Mouse (Mus musculus) C2C12 (cell line): ENCODE data around the gene Btg1. TPM values are rescaled to one million over a fixed set of nuclear protein-coding genes. Genes with fewer than 3 reads are reported as not detected.

Experiments used
- H3K27me3 ChIP-seq: one replicate; pipeline ENCODE4 v1.6.1; 2011; ENCODE audit not compliant: control insufficient read depth, insufficient read depth, insufficient read length
- H3K36me3 ChIP-seq: one replicate; pipeline ENCODE4 v1.6.1; 2011; ENCODE audit not compliant: control insufficient read depth, insufficient read depth
- H3K4me3 ChIP-seq: one replicate; pipeline ENCODE4 v1.5.1; 2011; ENCODE audit warnings: mild to moderate bottlenecking, control low read depth; ENCODE audit not compliant: poor library complexity, insufficient read depth, severe bottlenecking
- H3K79me2 ChIP-seq: one replicate; pipeline ENCODE4 v1.6.1; 2011; ENCODE audit not compliant: control insufficient read depth, insufficient read depth
- H3K79me3 ChIP-seq: one replicate; pipeline ENCODE4 v1.6.1; 2011; ENCODE audit warnings: low read depth, control low read depth
- H3ac ChIP-seq: one replicate; pipeline ENCODE3; 2011; ENCODE audit warnings: low read depth; ENCODE audit not compliant: control insufficient read depth, insufficient read length
- CEBPB ChIP-seq: IDR thresholded peaks from one replicate; pipeline ENCODE4 v1.6.1; 2011; ENCODE audit warnings: low read depth, mild to moderate bottlenecking, control low read depth, moderate library complexity
- CTCF ChIP-seq: IDR thresholded peaks from one replicate; pipeline ENCODE4 v1.5.1; 2011; ENCODE audit not compliant: control insufficient read depth, insufficient read depth, insufficient read length
- FOSL1 ChIP-seq: IDR thresholded peaks from one replicate; pipeline ENCODE4 v1.8.0; 2011; ENCODE audit warnings: mild to moderate bottlenecking, low read length; ENCODE audit not compliant: poor library complexity, insufficient read depth, severe bottlenecking
- MAX ChIP-seq: IDR thresholded peaks from one replicate; pipeline ENCODE4 v1.6.1; 2011; ENCODE audit warnings: mild to moderate bottlenecking, control low read depth
- MYOD1 ChIP-seq: IDR thresholded peaks from one replicate; pipeline ENCODE4 v1.6.1; 2011; ENCODE audit warnings: low read depth; ENCODE audit not compliant: control insufficient read depth, insufficient read length
- MYOG ChIP-seq: IDR thresholded peaks from one replicate; pipeline ENCODE4 v1.6.1; 2011; ENCODE audit not compliant: control insufficient read depth, insufficient read length; ENCODE audit errors: extremely low read depth
- USF1 ChIP-seq: IDR thresholded peaks from one replicate; pipeline ENCODE4 v1.6.1; 2011; ENCODE audit warnings: low read depth, mild to moderate bottlenecking, control low read depth, moderate library complexity
- polyA plus RNA-seq: library from polyadenylated mRNA; unstranded; fragments of >200 nt; fragmentation: generic; extraction: Trizol; gene quantifications from one replicate; pipeline ENCODE4 v1.2.1, GENCODE M21; 2012; ENCODE audit warnings: missing spikeins

Gene Btg1
- polyA plus RNA-seq, 1 experiment: 31.7 TPM

DNA sequence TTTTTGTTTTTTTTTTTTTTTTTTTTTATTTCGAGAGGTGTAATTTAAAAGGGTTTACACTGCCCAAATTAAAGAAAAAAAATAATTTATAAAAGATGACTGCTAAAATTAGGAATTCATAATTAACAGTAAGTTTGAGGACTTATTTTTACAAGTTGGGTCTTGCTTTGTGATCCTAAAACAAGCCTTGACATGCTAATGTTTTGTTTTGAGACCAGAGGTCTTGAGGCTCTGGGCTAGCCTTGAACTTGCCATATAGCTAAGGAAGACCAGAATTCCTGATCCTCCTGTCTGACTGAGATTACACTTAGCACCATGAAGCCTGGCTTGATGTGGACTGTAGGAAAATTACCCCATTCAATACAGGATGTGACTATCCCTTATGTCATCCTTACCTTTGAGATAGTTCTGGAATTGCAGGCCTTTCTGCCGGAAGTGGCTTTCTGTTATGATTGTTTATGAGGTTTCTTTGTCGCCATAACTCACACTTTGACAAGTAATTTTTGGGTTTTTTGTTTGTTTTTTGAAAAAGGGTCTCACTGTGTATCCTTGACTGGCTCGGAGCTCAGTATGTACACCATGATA, 4.6 kb downstream of the Btg1 start:
- no peak for TF ChIP-seq CTCF
- TF ChIP-seq CEBPB: peak; percentile 52
- peaks cover 83% of the 10 kb centered on the region for H3K79me3 ChIP-seq
- no peaks in the 10 kb centered on the region for H3K27me3 ChIP-seq
- peak overlapping the region; percentile 18 for H3K4me3 ChIP-seq
- peaks cover 61% of the 10 kb centered on the region for H3K36me3 ChIP-seq
- H3K79me2 ChIP-seq: peaks cover 97% of the 10 kb centered on the region
- H3ac ChIP-seq: no peak overlapping the region

DNA sequence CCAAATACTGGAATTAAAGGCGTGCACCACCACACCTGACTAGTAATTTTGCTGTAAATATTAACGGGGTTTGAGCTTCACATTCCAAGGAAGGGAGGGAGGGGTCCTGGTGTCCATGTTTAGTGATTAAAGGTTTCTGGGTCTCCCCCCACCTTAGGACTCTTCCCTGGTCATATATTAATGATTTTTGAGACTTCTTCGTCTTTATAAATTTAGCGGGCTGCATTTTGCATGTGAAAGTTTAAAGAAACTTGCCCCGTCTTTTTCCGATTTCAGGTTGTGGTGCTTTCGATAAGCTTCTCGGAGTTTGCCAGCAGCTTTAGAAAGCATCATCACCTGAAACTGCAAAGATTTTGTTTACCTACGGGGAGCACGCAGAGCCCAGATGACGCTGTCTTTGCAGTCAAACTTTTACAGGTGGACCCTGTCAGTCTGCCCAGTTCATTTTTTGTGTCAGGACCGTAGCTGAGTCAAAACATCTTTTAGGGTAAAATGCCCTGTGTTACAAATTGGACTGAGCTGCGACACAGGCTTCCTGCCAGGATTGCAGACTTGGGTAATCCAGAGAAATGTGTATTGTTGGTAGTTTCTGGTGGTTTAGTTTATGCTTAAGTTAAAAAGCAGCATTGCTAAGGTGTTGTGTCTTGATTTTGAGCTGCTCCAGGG, 5.3 kb downstream of the Btg1 start:
- Histone ChIP-seq H3K27me3 (no peaks in the 10 kb centered on the region), H3K79me2 (peaks cover 100% of the 10 kb centered on the region), H3ac (peak overlapping the region; percentile 28), H3K79me3 (peaks cover 90% of the 10 kb centered on the region), H3K36me3 (peaks cover 67% of the 10 kb centered on the region), H3K4me3 (peak overlapping the region; percentile 18)
- TF ChIP-seq MYOG (no peak), USF1 (no peak), MYOD1 (no peak), CEBPB (no peak), FOSL1 (no peak), CTCF (no peak), MAX (no peak)

DNA sequence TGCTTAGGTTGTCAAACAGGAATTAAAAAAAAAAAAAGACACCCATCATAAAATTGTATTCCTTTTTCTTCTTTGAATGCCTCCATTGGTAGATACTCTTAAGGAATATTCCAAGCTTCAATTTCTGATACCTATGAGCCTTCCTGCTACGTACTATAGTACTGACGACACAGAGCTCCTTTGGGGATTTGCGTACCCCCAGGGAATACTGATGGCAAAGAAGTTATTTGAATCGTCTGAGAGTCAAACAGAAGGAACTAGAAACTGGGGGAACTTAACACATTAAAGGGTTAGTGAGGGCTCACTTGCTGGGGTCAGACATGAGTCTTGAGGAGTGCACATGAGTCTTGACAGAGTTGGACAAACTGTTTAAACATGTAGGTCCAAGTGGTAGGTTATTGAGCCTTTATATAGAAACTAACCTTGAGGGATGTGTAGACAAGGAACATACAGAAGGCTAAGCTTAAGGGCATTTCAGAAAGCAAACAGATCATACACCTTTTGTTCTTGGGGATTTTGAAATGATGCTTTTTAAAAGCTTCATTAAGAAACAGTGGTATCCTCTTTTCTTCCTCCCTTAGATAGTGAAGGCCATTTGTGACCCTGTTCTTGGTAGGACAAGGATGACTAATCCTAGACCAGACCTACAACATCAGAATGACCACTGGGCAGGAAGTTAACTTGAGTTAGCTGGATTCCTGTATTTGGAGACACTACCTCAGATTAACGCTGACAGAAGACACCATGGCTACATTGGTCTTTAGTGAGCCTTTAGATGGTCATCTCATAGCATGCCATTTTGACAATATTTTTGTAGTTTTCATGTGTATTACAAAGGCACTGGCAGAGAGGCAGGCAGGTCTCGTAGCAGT, 6.2 kb downstream of the Btg1 start:
- Histone ChIP-seq H3K4me3 (no peak overlapping the region), H3K79me3 (peaks cover 89% of the 10 kb centered on the region), H3ac (no peak overlapping the region), H3K27me3 (no peaks in the 10 kb centered on the region), H3K36me3 (peaks cover 71% of the 10 kb centered on the region), H3K79me2 (peaks cover 100% of the 10 kb centered on the region)
- no peak for TF ChIP-seq MYOG
- TF ChIP-seq CTCF: no peak
- TF ChIP-seq USF1: no peak
- TF ChIP-seq FOSL1: no peak
- TF ChIP-seq CEBPB: no peak
- no peak for TF ChIP-seq MAX
- no peak for TF ChIP-seq MYOD1

DNA sequence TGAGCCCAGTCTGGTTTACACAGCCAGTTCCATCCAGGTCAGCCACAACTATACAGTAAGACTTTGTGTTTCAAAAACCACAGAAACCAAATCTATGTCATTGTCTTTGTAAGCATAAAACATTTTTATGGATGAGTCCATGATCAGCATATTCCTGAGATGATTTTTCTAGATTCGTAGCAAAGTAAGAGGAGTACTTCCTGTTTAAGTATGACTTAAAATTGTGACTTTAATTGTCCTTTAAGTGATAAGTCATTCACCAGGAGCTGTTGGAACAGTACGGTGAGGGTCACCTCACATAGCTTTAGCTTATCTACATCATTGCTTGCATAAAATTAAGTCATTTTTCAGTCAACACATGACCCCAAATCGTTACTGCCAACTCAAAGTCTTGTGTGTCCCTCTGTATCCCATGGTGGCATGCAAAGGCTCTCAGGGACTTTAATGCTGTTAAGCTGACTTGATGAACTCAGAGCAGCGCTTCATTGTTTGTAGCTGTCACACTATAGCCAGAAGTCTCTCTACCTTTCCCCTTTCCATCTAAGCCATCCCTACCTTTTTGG, 6.9 kb downstream of the Btg1 start:
- no peak for TF ChIP-seq USF1
- TF ChIP-seq MYOG: no peak
- TF ChIP-seq CEBPB: no peak
- TF ChIP-seq MAX: no peak
- TF ChIP-seq CTCF: no peak
- no peak for TF ChIP-seq MYOD1
- TF ChIP-seq FOSL1: no peak
- Histone ChIP-seq H3ac (no peak overlapping the region), H3K36me3 (peaks cover 68% of the 10 kb centered on the region), H3K79me2 (peaks cover 94% of the 10 kb centered on the region), H3K79me3 (peaks cover 84% of the 10 kb centered on the region), H3K27me3 (no peaks in the 10 kb centered on the region), H3K4me3 (no peak overlapping the region)

DNA sequence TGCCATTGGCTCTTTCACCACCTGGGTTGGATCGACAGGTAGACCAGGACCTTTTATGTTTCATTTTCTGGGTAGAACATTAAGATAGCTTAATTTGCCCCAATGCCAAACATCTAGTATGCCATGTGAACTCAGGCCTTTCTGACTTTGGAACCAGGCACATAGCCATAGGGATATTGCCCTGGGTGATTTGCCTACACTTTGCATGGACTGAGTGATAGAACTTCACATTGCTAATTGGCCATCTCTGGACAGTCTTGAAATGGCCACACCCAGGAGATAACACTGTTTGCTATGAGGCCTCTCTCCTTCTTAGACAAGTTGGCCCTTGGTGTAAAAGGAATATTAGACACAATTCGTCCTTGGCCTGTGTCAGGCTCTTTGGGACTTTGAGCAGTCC, 7.6 kb downstream of the Btg1 start:
- Histone ChIP-seq H3K4me3 (no peak overlapping the region), H3ac (no peak overlapping the region), H3K27me3 (no peaks in the 10 kb centered on the region), H3K36me3 (peaks cover 72% of the 10 kb centered on the region), H3K79me2 (peaks cover 94% of the 10 kb centered on the region), H3K79me3 (peaks cover 84% of the 10 kb centered on the region)
- TF ChIP-seq CTCF (no peak), MYOD1 (no peak), USF1 (no peak), CEBPB (no peak), MAX (no peak), MYOG (no peak), FOSL1 (no peak)
